Mouse (Mus musculus) heart, embryonic 12.5 days (tissue): ENCODE data around the gene Srpx. TPM values are rescaled to one million over a fixed set of nuclear protein-coding genes. Genes with fewer than 3 reads are reported as not detected.

Experiments
- ATAC-seq: fragments of 200-750 bp; cut with Nextera tagmentation; 2 replicates; pipeline ENCODE4 v1.8.0; 2017; ENCODE audit warnings: moderate TSS enrichment, moderate library complexity; ENCODE audit not compliant: insufficient number of reproducible peaks, low FRiP score
- H3K27ac ChIP-seq: fragments of 300-500 bp; sonication (generic); 2 replicates; pipeline ENCODE4 v1.5.1; 2016; ENCODE audit warnings: mild to moderate bottlenecking, moderate library complexity; ENCODE audit not compliant: poor library complexity, severe bottlenecking
- H3K27me3 ChIP-seq: fragments of 300-500 bp; sonication (generic); replicated peaks from 2 replicates; pipeline ENCODE4 v1.6.1; 2016; ENCODE audit warnings: mild to moderate bottlenecking, moderate library complexity
- H3K36me3 ChIP-seq: fragments of 300-500 bp; sonication (generic); 2 replicates; pipeline ENCODE4 v1.6.1; 2016; ENCODE audit warnings: mild to moderate bottlenecking, moderate library complexity
- H3K4me1 ChIP-seq: fragments of 300-500 bp; sonication (generic); replicated peaks from 2 replicates; pipeline ENCODE4 v1.6.1; 2016; ENCODE audit warnings: mild to moderate bottlenecking
- H3K4me2 ChIP-seq: fragments of 300-500 bp; sonication (generic); 2 replicates; pipeline ENCODE4 v1.6.1; 2016; ENCODE audit warnings: mild to moderate bottlenecking, moderate library complexity
- H3K4me3 ChIP-seq: fragments of 300-500 bp; sonication (generic); 2 replicates; pipeline ENCODE4 v1.5.1; 2016; ENCODE audit warnings: mild to moderate bottlenecking
- H3K9ac ChIP-seq: fragments of 300-500 bp; sonication (generic); 2 replicates; pipeline ENCODE4 v1.6.1; 2016; ENCODE audit warnings: mild to moderate bottlenecking, moderate library complexity
- H3K9me3 ChIP-seq: fragments of 300-500 bp; sonication (generic); replicated peaks from 2 replicates; pipeline ENCODE4 v1.6.1; 2016; ENCODE audit warnings: mild to moderate bottlenecking, moderate library complexity
- WGBS: fragments of 180-500 bp; shearing (Covaris S2); methylation state at CpG from one replicate; pipeline ENCODE4 v1.1.7; 2016; 5-methylcytosine and 5-hydroxymethylcytosine counted together
- polyA plus RNA-seq: library from polyadenylated mRNA; unstranded; fragments of >200 nt; fragmentation: Nextera tagmentation; extraction: Ambion mirVana; gene quantifications from 2 replicates; pipeline ENCODE4 v1.2.1, GENCODE M21; 2016

The Srpx gene
- polyA plus RNA-seq, 1 experiment from 2014 or later = 3.3 TPM

DNA sequence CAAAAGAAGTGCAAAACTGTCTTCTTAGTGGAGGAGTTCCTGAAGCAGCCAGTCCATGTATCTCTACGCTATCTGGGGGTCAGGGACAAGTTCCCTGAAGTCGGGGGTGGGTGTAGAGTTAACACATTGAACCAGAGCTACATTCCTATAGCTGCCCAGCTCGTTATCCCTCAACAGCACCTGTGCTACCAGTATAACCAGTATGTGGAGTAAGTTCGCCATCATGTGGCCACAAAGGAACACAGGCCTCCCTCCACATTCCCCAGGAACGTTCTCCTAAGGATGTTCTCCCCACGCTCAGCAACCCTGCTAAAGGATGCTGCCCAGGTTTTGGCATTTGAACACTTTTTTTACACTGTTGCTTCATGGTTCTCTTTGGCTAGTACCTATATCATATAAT, 46.8 kb downstream of the Srpx start:
- 19% methylated on average over 6 of the region's 6 CpGs for WGBS
- H3K9ac ChIP-seq = no peak overlapping the region

DNA sequence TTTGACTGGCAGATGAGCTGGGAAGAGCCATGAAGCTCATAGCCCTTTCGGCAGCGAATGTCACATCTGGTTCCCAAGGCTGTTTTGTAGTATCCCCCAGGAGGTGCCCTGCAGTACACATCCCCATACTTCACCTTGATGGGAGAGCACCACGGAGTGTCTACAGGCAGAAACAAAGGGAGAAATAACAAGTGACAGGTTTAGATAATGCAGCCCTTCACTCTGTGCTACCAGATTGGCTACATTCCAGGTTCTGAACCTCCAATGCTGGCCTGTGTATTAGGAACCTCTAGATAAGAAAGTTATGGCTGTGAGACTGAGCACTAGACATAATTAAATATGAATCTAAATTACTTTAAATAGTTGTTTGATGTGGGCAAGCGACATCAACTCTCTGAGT, 48.1 kb downstream of the Srpx start:
- H3K27me3 ChIP-seq = no peaks in the 10 kb centered on the region
- no peaks in the 10 kb centered on the region for H3K9me3 ChIP-seq
- no peaks in the 10 kb centered on the region for H3K36me3 ChIP-seq
- no peaks in the 10 kb centered on the region for H3K4me1 ChIP-seq
- no peak overlapping the region for H3K9ac ChIP-seq
- H3K4me3 ChIP-seq = no peak overlapping the region
- H3K4me2 ChIP-seq = no peak overlapping the region
- 64% methylated on average over 4 of the region's 4 CpGs for WGBS
- no peak overlapping the region for H3K27ac ChIP-seq
- ATAC-seq = no peak

More for the DNA sequence above, 46.8 kb downstream of the Srpx start:
- H3K4me3 ChIP-seq = no peak overlapping the region
- no peaks in the 10 kb centered on the region for H3K4me1 ChIP-seq
- no peak overlapping the region for H3K27ac ChIP-seq
- no peaks in the 10 kb centered on the region for H3K27me3 ChIP-seq
- H3K36me3 ChIP-seq = no peaks in the 10 kb centered on the region
- no peaks in the 10 kb centered on the region for H3K9me3 ChIP-seq
- no peak overlapping the region for H3K4me2 ChIP-seq
- ATAC-seq = no peak

DNA sequence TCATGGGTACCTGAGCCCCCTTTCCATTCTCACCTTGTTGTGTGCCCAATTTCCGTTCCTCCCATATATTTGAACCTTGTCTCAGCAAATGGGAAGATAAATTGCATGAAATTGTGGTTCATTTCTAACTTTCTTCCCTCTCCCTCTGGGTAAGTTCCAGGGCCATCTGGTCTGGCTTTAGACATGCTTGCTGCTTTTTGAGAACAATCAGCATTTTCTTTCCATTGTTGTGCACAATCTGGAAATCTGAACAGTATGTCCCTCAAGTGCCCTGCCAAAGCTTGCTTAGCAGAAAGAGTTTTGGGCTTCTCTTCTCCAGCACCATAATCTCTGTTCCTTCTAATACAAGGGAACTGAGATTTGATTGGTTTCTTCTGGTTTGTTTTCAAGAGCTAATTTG, 53.7 kb downstream of the Srpx start:
- Histone ChIP-seq H3K4me3 (no peak overlapping the region), H3K9me3 (no peaks in the 10 kb centered on the region), H3K9ac (no peak overlapping the region), H3K4me2 (no peak overlapping the region), H3K27me3 (no peaks in the 10 kb centered on the region), H3K4me1 (no peaks in the 10 kb centered on the region), H3K27ac (no peak overlapping the region), H3K36me3 (no peaks in the 10 kb centered on the region)
- WGBS = 54% methylated on average over 1 of the region's 1 CpGs
- no peak for ATAC-seq

DNA sequence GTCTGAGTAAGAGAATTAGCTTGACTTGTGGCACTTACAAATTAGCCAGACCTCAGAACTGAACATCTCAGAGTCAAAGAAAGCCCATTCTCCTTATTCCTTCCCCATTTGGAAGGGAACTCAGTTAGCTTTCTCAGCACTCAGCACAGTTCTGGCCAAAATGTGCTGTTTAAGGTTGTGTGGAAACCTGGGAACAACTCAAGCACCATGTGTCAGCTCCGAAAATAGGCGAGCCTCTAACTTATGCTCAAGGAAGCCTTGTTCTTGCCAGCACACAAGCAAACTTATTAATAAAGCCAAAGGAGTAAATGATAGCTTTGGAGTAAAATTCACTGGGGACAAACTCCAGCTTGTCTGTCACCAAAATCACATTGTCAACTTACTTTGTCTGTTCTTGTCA, 54.1 kb downstream of the Srpx start:
- H3K9ac ChIP-seq = no peak overlapping the region
- no peaks in the 10 kb centered on the region for H3K9me3 ChIP-seq
- ATAC-seq = no peak
- H3K4me3 ChIP-seq = no peak overlapping the region
- H3K4me2 ChIP-seq = no peak overlapping the region
- H3K4me1 ChIP-seq = no peaks in the 10 kb centered on the region
- 70% methylated on average over 2 of the region's 2 CpGs for WGBS
- no peaks in the 10 kb centered on the region for H3K36me3 ChIP-seq
- no peaks in the 10 kb centered on the region for H3K27me3 ChIP-seq
- H3K27ac ChIP-seq = no peak overlapping the region

DNA sequence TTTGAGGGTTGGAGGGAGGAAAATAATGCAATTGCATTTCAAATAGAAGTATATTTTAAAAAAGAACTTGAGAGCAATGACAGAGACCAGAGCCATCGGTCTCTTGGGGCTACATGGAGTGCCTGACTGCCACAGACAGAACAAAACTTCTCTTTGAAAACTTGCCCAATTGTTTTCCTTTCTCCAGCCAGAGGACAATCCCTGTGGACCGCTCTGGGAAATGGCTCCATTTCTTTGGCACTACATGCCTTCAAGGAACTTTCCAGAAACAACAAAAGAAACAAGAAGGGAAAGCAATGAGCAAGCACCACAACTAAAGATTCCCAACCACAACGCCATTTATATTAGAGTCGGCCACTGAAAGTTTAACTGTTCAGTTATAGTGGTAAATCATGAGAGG, 55.3 kb downstream of the Srpx start:
- H3K4me3 ChIP-seq = no peak overlapping the region
- H3K36me3 ChIP-seq = no peaks in the 10 kb centered on the region
- no peak overlapping the region for H3K27ac ChIP-seq
- no peak overlapping the region for H3K9ac ChIP-seq
- no peaks in the 10 kb centered on the region for H3K9me3 ChIP-seq
- ATAC-seq = no peak
- no peaks in the 10 kb centered on the region for H3K4me1 ChIP-seq
- H3K27me3 ChIP-seq = no peaks in the 10 kb centered on the region
- H3K4me2 ChIP-seq = no peak overlapping the region
- WGBS = 75% methylated on average over 4 of the region's 4 CpGs

DNA sequence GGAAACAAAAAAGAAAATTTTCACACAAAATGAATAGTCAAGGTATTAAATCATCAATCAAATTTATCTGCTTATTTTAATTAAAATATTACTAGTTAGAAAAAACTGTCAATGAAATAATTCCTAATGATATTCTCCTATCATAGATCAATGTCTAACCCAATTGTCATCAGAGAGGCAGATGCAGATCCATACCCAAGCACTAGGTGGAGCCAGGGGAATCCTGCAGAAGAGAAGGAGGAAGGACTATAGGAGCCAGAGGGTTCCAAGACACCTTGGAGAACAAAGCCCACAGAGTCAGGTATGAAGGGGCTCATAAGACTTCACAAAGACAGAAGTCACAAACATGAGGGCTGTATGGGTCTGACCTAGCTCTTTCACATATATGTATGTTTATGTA, 82.8 kb downstream of the Srpx start:
- H3K4me1 ChIP-seq = no peaks in the 10 kb centered on the region
- no peaks in the 10 kb centered on the region for H3K27me3 ChIP-seq
- no peak for ATAC-seq
- H3K27ac ChIP-seq = no peak overlapping the region
- no peaks in the 10 kb centered on the region for H3K36me3 ChIP-seq
- H3K9me3 ChIP-seq = no peaks in the 10 kb centered on the region
- no peak overlapping the region for H3K4me2 ChIP-seq
- H3K9ac ChIP-seq = no peak overlapping the region
- no peak overlapping the region for H3K4me3 ChIP-seq

DNA sequence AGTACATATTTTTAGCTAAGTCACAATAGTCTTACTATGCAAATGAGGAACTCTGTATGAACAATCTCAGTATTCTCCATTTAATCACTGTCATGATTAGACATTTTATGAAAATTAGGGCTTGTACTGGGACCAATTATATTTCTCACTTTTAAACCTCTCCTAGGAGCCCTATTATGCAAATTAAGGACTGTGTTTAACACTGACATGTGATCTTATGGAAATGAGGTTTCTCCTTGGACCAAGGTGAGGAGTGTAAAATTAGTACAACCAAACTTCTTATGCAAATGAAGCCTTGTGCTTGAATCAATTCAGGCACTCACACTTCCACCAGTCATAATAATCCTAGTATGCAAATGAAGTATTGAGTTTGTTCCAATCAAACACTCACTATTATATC, 107.3 kb downstream of the Srpx start:
- Histone ChIP-seq H3K27ac (no peak overlapping the region), H3K27me3 (no peaks in the 10 kb centered on the region), H3K4me3 (no peak overlapping the region), H3K4me2 (no peak overlapping the region), H3K9ac (no peak overlapping the region), H3K9me3 (no peaks in the 10 kb centered on the region), H3K36me3 (no peaks in the 10 kb centered on the region), H3K4me1 (no peaks in the 10 kb centered on the region)
- ATAC-seq = no peak

DNA sequence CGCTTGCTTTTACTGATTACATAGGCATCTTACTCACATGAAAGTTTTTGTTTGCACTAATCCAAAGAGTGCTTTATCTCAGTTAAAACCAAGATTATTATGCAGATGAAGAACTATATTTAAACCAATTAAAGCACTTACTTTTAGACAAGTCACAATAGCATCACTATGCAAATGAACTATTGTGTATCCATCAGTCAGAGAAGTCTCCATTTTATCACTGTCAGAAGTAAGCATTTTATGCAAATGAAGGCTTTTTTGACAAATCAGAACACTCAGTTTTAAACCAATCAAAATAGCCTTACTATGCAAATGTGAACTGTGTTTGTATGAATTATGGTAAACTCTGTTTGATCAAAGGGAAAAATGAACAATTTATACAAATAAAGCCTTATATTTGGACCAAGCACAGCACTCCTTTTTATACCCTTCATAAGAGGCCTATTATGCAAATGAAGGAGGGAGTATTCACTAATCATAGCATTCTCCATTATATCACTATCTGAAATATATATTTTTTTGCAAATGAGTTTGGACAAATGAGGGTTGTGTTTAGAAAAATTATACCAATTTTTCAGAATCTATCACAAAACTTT, 109.7 kb downstream of the Srpx start:
- Histone ChIP-seq H3K9ac (no peak overlapping the region), H3K9me3 (no peaks in the 10 kb centered on the region), H3K4me1 (no peaks in the 10 kb centered on the region), H3K4me3 (no peak overlapping the region), H3K4me2 (no peak overlapping the region), H3K27ac (no peak overlapping the region), H3K36me3 (no peaks in the 10 kb centered on the region), H3K27me3 (no peaks in the 10 kb centered on the region)
- 77% methylated on average over 1 of the region's 1 CpGs for WGBS
- no peak for ATAC-seq

DNA sequence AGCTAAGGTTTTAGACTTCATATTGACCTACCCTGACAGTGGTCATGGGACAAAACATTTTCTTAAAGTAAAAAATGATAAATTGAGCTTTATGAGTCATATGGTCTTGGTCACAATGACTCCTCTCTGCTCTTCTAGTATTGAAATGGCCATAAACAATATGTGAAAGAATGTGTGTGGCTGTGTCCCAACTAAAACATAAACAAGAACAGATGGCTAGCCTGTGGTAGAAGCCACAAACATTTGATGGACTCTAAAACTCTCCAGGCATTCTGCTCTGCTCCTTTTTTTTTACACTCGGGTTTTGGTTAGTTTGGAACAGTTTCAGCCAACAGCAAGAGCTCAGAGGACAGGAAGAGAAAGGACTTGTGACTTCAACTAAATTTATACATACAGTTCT, 111.6 kb downstream of the Srpx start:
- Histone ChIP-seq H3K9me3 (no peaks in the 10 kb centered on the region), H3K27me3 (no peaks in the 10 kb centered on the region), H3K4me1 (no peaks in the 10 kb centered on the region), H3K9ac (no peak overlapping the region), H3K4me2 (no peak overlapping the region), H3K27ac (no peak overlapping the region), H3K4me3 (no peak overlapping the region), H3K36me3 (no peaks in the 10 kb centered on the region)
- 50% methylated on average over 1 of the region's 1 CpGs for WGBS
- ATAC-seq = no peak

DNA sequence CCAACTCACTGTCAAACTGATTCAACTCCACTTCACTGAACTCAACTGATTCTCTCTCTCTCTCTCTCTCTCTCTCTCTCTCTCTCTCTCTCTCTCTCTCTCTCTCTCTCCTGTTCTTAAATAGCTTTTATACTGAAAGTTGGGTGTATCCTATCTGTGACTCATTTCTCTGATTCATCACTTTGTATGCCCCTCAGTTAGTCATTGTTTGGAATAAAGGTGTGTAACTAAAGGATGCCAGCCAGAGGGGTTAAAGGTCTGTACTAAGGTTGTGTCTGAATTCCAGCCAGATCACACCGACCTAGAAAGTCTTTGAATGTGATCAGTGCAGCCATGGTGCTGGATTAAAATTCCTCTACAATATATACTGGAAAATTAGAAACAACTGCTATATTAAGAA, 116.8 kb downstream of the Srpx start:
- no peak for ATAC-seq
- no peaks in the 10 kb centered on the region for H3K36me3 ChIP-seq
- WGBS = 72% methylated on average over 1 of the region's 1 CpGs

More for the DNA sequence above, 116.8 kb downstream of the Srpx start:
- Histone ChIP-seq H3K27me3 (no peaks in the 10 kb centered on the region), H3K27ac (no peak overlapping the region), H3K9ac (no peak overlapping the region), H3K9me3 (no peaks in the 10 kb centered on the region), H3K4me2 (no peak overlapping the region), H3K4me1 (no peaks in the 10 kb centered on the region), H3K4me3 (no peak overlapping the region)
